Mouse (Mus musculus) neural tube, embryonic 11.5 days (tissue): Measurements from ENCODE around the gene Hoxb4. TPM values are rescaled to one million over a fixed set of nuclear protein-coding genes. Genes with fewer than 3 reads are reported as not detected.

Experiments used
- ATAC-seq: fragments of 200-750 bp; cut with Nextera tagmentation; 2 replicates; pipeline ENCODE4 v1.8.0; 2017; ENCODE audit warnings: moderate number of reproducible peaks, mild to moderate bottlenecking, moderate TSS enrichment, moderate library complexity; ENCODE audit not compliant: insufficient read depth, low FRiP score, low TSS enrichment
- DNase-seq: peaks from one replicate; pipeline ENCODE4 v3.0.0-alpha.2; 2015; ENCODE audit warnings: low spot score
- H3K27ac ChIP-seq: fragments of 300-500 bp; sonication (generic); 2 replicates; pipeline ENCODE4 v1.5.1; 2014; ENCODE audit warnings: low read depth, mild to moderate bottlenecking, low read length
- H3K27me3 ChIP-seq: fragments of 300-500 bp; sonication (generic); 2 replicates; pipeline ENCODE4 v1.6.1; 2014; ENCODE audit warnings: mild to moderate bottlenecking, low read length, mixed read lengths; ENCODE audit not compliant: control insufficient read depth, insufficient read depth
- H3K36me3 ChIP-seq: fragments of 300-500 bp; sonication (generic); 2 replicates; pipeline ENCODE4 v1.6.1; 2014; ENCODE audit warnings: mild to moderate bottlenecking, low read length, moderate library complexity, mixed read lengths; ENCODE audit not compliant: control insufficient read depth, insufficient read depth
- H3K4me1 ChIP-seq: fragments of 300-500 bp; sonication (generic); 2 replicates; pipeline ENCODE4 v1.6.1; 2014; ENCODE audit warnings: low read length, mixed read lengths; ENCODE audit not compliant: control insufficient read depth, insufficient read depth
- H3K4me2 ChIP-seq: fragments of 300-500 bp; sonication (generic); 2 replicates; pipeline ENCODE4 v1.6.1; 2014; ENCODE audit warnings: low read depth, mild to moderate bottlenecking, moderate library complexity
- H3K4me3 ChIP-seq: fragments of 300-500 bp; sonication (generic); 2 replicates; pipeline ENCODE4 v1.5.1; 2014; ENCODE audit warnings: low read depth, low read length
- H3K9ac ChIP-seq: fragments of 300-500 bp; sonication (generic); 2 replicates; pipeline ENCODE4 v1.6.1; 2014; ENCODE audit warnings: mild to moderate bottlenecking, low read length
- H3K9me3 ChIP-seq: fragments of 300-500 bp; sonication (generic); 2 replicates; pipeline ENCODE4 v1.6.1; 2016; ENCODE audit warnings: low read length; ENCODE audit not compliant: control insufficient read depth
- WGBS: fragments of 180-500 bp; shearing (Covaris S2); extraction: QIAGEN DNeasy Blood & Tissue Kit; methylation state at CpG from one replicate; pipeline ENCODE4 v1.1.7; 2014; 5-methylcytosine and 5-hydroxymethylcytosine counted together
- polyA plus RNA-seq: library from polyadenylated mRNA; unstranded; fragments of >200 nt; fragmentation: Nextera tagmentation; extraction: Ambion mirVana; gene quantifications from 2 replicates; pipeline ENCODE4 v1.2.1, GENCODE M21; 2014

The Hoxb4 gene
- polyA plus RNA-seq, 1 experiment from 2014 or later, result 3.8 TPM

GRCm38 (mm10) chr11:96301837-96302236 lies 16.2 kb upstream of the Hoxb4 start:
- peaks cover 26% of the 10 kb centered on the region for H3K4me1 ChIP-seq
- peak overlapping the region; percentile 100 for H3K9ac ChIP-seq
- peak overlapping the region; percentile 100 for H3K4me2 ChIP-seq
- 0 out of 2 replicates have a peak, but pooled peaks cover 2% of the 10 kb centered on the region for H3K27me3 ChIP-seq
- ATAC-seq (no peak), DNase-seq (no peak)
- peak overlapping the region; percentile 100 for H3K27ac ChIP-seq
- H3K4me3 ChIP-seq, result peak overlapping the region; percentile 96
- no peaks in the 10 kb centered on the region; the same call in 1 of the 2 replicates for H3K36me3 ChIP-seq
- no peaks in the 10 kb centered on the region for H3K9me3 ChIP-seq
- 1% methylated on average over 15 of the region's 15 CpGs for WGBS

- H3K4me3 ChIP-seq, result peak overlapping the region; percentile 96
- WGBS, result 2% methylated on average over 23 of the region's 23 CpGs
- peak overlapping the region; percentile 100 for H3K27ac ChIP-seq
- peak overlapping the region; percentile 100 for H3K9ac ChIP-seq
- H3K36me3 ChIP-seq, result no peaks in the 10 kb centered on the region; the same call in 1 of the 2 replicates
- 0 out of 2 replicates have a peak, but pooled peaks cover 2% of the 10 kb centered on the region for H3K27me3 ChIP-seq
- no peaks in the 10 kb centered on the region for H3K9me3 ChIP-seq
- DNase-seq, result no peak
- peak overlapping the region; percentile 100 for H3K4me2 ChIP-seq
- peaks cover 22% of the 10 kb centered on the region for H3K4me1 ChIP-seq
- no peak for ATAC-seq
These were observed 15.5 kb upstream of the Hoxb4 start for GRCm38 (mm10) chr11:96302381-96303150.

- H3K27me3 ChIP-seq, result 0 out of 2 replicates have a peak, but pooled peaks cover 2% of the 10 kb centered on the region
- ATAC-seq, result peak; percentile 50
- whole genome bisulfite sequencing, result under 1% methylated on average over 69 of the region's 69 CpGs
These were observed 14.6 kb upstream of the Hoxb4 start, which contains the start of gene Hoxb5 for GRCm38 (mm10) chr11:96303151-96304099. Gene Hoxb5, plus strand, starts transcription at chr11:96303336.

DNA sequence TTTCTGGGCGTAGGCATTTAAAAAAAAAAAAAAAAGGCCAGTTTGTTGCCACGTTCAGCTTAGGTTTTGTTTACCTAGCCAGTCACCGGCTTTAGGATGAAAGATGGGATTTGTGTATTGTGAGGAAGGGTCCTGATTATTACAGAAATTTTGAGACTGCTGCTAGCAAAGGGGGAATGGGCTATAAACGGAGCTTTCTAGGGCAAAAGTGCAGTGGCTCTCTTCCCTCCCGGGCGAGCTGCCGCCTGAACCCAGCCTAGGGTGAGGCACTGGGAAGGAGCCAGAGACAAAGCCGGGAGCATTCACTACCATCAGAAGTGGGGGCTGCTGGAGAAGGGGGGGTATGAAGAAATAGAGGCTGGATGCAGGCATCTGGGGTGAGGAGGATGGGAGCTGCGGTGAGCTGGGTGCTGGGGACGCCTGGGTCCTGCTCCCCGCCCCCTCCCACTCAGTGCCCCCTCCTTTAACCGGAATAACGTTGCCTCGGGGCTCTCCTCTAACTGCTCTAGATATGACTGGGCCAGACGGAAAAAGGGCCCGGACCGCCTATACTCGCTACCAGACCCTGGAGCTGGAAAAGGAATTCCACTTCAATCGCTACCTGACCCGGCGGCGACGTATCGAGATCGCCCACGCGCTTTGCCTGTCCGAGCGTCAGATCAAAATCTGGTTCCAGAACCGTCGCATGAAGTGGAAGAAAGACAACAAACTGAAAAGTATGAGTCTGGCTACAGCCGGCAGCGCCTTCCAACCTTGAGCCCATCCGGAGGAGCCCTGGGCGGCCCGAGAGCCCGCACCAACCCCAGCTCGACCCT lies 13.5 kb upstream of the Hoxb4 start:
- Histone ChIP-seq H3K4me2 (peak overlapping the region; percentile 100), H3K36me3 (no peaks in the 10 kb centered on the region; the same call in 1 of the 2 replicates), H3K9me3 (no peaks in the 10 kb centered on the region), H3K27me3 (0 out of 2 replicates have a peak, but pooled peaks cover 2% of the 10 kb centered on the region), H3K9ac (peak overlapping the region; percentile 100), H3K4me3 (peak overlapping the region; percentile 96), H3K27ac (peak overlapping the region; percentile 100), H3K4me1 (peaks cover 23% of the 10 kb centered on the region)
- ATAC-seq, result no peak
- 0% methylated on average over 38 of the region's 38 CpGs for WGBS
- DNase-seq, result no peak

More at GRCm38 (mm10) chr11:96303151-96304099, 14.6 kb upstream of the Hoxb4 start, which contains the start of gene Hoxb5:
- Histone ChIP-seq H3K4me2 (peak within 1 kb of the TSS; percentile 100), H3K4me1 (peaks cover 20% of the 10 kb centered on the region), H3K36me3 (no peaks in the 10 kb centered on the region; the same call in 1 of the 2 replicates), H3K9ac (peak within 1 kb of the TSS; percentile 100), H3K27ac (peak within 1 kb of the TSS; percentile 100), H3K4me3 (peak within 1 kb of the TSS; percentile 96), H3K9me3 (no peaks in the 10 kb centered on the region)
- peak; percentile 94 for DNase-seq

DNA sequence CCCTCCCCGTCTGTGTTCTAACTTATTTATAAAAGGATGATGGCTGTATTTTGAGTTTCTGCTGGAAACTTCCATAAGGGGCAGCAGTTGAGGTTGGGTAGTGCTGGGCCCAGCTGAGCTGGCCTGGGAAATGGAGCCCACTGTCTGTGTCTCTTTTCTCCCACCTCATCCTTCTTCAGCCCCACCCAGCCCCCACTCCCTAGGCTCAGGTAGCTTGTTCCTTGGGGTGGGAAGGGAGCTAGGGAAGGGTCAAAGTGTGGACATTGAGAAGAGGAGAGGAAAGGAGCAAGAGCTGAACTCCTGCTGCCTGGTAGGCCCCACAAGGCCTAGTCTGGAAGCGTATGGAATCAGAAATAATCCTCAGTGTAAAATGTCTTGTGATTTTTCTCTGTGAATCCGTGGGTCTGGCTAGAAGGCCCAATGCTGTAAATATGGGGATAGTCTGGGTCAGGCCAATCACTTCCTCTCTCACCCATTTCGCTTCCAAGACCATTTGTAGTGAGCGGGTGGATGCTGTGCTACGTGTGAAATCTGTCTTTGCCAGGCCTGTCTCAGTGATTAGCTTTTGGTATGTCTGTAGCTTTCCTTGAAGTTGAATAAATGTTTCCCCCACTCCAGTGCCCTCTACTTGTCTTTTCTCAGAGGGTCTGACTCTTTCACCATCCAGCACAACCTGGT lies 12.4 kb upstream of the Hoxb4 start:
- peaks cover 21% of the 10 kb centered on the region for H3K4me1 ChIP-seq
- DNase-seq, result no peak
- H3K36me3 ChIP-seq, result no peaks in the 10 kb centered on the region; the same call in 1 of the 2 replicates
- H3K4me2 ChIP-seq, result peak overlapping the region; percentile 100
- no peaks in the 10 kb centered on the region for H3K9me3 ChIP-seq
- H3K4me3 ChIP-seq, result peak overlapping the region; percentile 96
- no peak for ATAC-seq
- H3K27ac ChIP-seq, result peak overlapping the region; percentile 100
- 17% methylated on average over 6 of the region's 6 CpGs for WGBS
- no peaks in the 10 kb centered on the region for H3K27me3 ChIP-seq
- H3K9ac ChIP-seq, result peak overlapping the region; percentile 100

DNA sequence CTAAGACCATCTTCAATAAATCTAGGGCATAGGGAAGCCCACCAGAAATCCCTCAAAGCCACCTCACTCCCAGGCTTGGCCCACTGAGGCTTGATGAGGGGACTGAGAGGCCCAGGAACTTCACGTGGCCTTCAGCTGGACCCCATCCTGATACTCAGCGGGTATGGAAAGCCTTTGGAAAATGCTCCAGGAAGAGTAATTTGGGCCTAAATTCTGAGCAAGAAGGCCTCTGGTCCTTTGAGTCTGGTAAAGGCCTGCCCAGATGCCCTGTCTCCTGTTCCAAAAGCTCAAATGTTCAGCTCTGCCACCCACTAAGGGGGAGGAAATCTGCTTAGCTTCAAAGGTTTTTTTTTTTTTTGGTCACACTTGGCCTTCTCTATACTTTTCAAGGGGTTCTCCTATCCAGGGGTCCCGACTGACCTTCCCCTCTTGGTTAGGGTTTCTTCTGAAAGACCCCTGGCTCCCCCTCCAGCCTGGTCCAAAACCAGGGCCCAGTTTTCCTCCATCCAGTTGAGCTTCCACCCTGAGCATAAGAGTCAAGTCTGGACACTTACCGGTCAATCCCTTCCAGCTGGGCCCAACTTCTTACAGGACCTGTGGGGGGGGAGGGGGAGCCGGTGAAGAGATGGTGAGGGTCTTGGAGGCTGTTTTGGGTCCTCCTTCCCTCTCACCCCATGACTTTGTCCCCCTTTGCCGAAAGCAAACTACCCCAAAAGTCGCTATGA lies 11.7 kb upstream of the Hoxb4 start:
- H3K27ac ChIP-seq, result peak overlapping the region; percentile 100
- peaks cover 23% of the 10 kb centered on the region for H3K4me1 ChIP-seq
- no peaks in the 10 kb centered on the region for H3K27me3 ChIP-seq
- H3K4me3 ChIP-seq, result peak overlapping the region; percentile 96
- peak overlapping the region; percentile 100 for H3K4me2 ChIP-seq
- no peaks in the 10 kb centered on the region; the same call in 1 of the 2 replicates for H3K36me3 ChIP-seq
- ATAC-seq (no peak), DNase-seq (no peak)
- WGBS, result 1% methylated on average over 7 of the region's 7 CpGs
- no peaks in the 10 kb centered on the region for H3K9me3 ChIP-seq
- H3K9ac ChIP-seq, result peak overlapping the region; percentile 100

DNA sequence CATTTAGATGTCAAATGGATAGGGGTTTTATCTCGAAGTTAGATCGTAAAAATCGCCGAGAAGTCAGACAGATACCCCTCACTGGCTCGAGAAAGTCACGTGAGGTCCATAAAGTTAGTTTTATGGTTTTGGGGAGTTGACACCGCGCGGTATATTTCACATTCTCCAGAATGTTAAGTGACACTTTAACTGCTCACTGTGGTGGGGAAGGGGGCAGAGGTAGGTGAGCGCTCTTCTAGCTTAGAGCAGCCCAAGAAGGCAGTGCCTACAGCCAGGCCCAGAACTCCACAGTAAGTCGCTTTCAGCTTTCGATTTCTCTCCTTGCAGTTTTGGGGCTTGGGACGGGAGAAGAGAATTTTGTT lies 11.2 kb upstream of the Hoxb4 start:
- Histone ChIP-seq H3K4me2 (peak overlapping the region; percentile 100), H3K36me3 (no peaks in the 10 kb centered on the region; the same call in 1 of the 2 replicates), H3K4me3 (peak overlapping the region; percentile 96), H3K9ac (peak overlapping the region; percentile 100), H3K4me1 (peaks cover 19% of the 10 kb centered on the region), H3K9me3 (no peaks in the 10 kb centered on the region), H3K27ac (peak overlapping the region; percentile 100), H3K27me3 (no peaks in the 10 kb centered on the region)
- no peak for DNase-seq
- ATAC-seq, result peak; percentile 73
- 1% methylated on average over 13 of the region's 13 CpGs for WGBS
